Mouse (Mus musculus): ENCODE measurements at regions not wholly inside any gene's neighbourhood (a gene's known extent, or its start where the extent isn't known, plus 50 kb on each side); places are given as distances from the start of the nearest gene placed in this dataset.
A peak's percentile ranks its signal among the peaks of the same experiment; 100 is the strongest.

- no peak for DNase-seq
These were observed 59.8 kb downstream of the Sox3 start for GRCm38 (mm10) chrX:60833456-60833855.

- peak in 1 of 2 experiments; percentile 1 for DNase-seq
These were observed 61.8 kb downstream of the Sox3 start for GRCm38 (mm10) chrX:60831330-60832027.

- DNase-seq: peak; percentile 22 to 69
These were observed 67.8 kb downstream of the Sox3 start for GRCm38 (mm10) chrX:60825181-60826080.

- DNase-seq: peak; percentile 51 to 60
These were observed 94.7 kb downstream of the Sox3 start for GRCm38 (mm10) chrX:60798567-60798966.

GRCm38 (mm10) chrX:60780766-60781165, 112.5 kb downstream of the Sox3 start:
- DNase-seq: no peak

GRCm38 (mm10) chrX:60780161-60780560, 113.1 kb downstream of the Sox3 start:
- DNase-seq: peak; percentile 1 to 7

GRCm38 (mm10) chrX:60773645-60774044, 119.6 kb downstream of the Sox3 start:
- no peak for DNase-seq

GRCm38 (mm10) chrX:60772439-60772838, 120.8 kb downstream of the Sox3 start:
- no peak for DNase-seq

- DNase-seq: no peak
These were observed 142.8 kb downstream of the Sox3 start for GRCm38 (mm10) chrX:60750456-60750855.

- DNase-seq: no peak
These were observed 149.3 kb downstream of the Sox3 start for GRCm38 (mm10) chrX:60743971-60744370.

- no peak for DNase-seq
These were observed 150.1 kb downstream of the Sox3 start for GRCm38 (mm10) chrX:60743020-60743707.

- DNase-seq: no peak
These were observed 127.1 kb upstream of the Atp11c start for GRCm38 (mm10) chrX:60719428-60720151.

GRCm38 (mm10) chrX:60718794-60719193, 126.3 kb upstream of the Atp11c start:
- DNase-seq: no peak

GRCm38 (mm10) chrX:60718156-60718769, 125.8 kb upstream of the Atp11c start:
- no peak for DNase-seq

GRCm38 (mm10) chrX:60681036-60681706, 88.7 kb upstream of the Atp11c start:
- DNase-seq: no peak

- no peak for DNase-seq
These were observed 52.3 kb upstream of the Atp11c start for GRCm38 (mm10) chrX:60644726-60645318.

All from kidney, adult 8-10 months (tissue).